Mouse (Mus musculus) bone marrow, adult 2 months (tissue): ENCODE results near the gene Gpatch8.

Source experiments
- CTCF ChIP-seq: fragments of 200-500 bp; IDR thresholded peaks from 2 replicates; pipeline ENCODE4 v1.5.1; 2011; ENCODE audit warnings: low read length, control low read depth; ENCODE audit not compliant: control insufficient read depth, insufficient read depth
- POLR2A ChIP-seq: fragments of 200-500 bp; IDR thresholded peaks from 2 replicates; pipeline ENCODE4 v1.6.1; 2011; ENCODE audit warnings: low read depth, mild to moderate bottlenecking, control low read depth, low read length, borderline replicate concordance; ENCODE audit not compliant: control insufficient read depth

DNA sequence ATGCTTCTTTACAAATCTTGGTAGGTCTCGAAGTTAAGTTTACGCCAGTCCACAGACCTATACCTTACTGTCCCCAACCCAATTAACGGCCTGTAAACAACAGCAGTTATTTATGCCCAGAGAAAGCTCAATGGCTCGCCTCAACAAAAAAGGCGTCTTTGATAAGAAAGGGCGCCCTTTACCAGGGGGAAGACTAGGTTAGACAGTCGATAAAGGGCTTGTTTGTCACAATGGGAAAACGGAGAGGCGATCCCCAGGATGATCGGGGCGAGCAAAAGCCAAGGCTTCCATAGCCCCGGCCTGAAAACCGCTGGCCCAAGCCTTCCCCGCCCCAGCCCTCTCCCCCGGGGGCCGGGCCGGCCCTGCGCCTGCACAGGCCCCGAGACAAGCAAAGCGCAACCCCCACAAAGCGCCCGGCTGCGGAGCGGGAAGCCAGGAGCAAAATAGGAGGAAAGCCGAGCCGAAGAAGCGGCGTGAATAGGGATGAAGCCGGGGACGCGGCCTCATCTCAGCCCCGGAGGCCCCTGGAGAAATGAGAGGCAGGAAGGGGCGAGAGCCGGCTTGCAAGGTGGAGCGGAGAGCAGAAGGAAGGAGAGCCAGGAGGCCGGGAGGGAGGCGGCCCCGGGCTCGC lies 677 bp downstream of the Gpatch8 start:
- TF ChIP-seq CTCF = no peak
- no peak for TF ChIP-seq POLR2A
